Mouse (Mus musculus) frontal cortex, postnatal 10 days (tissue): ENCODE measurements around the gene Spata18.

ENCODE experiments used
- DNase-seq, 2 experiments: peaks; one replicate each; pipeline ENCODE4 v3.0.0; 2022; ENCODE audit warnings: low spot score in 2 of 2, mixed read lengths in 1 of 2

Gene Spata18

GRCm38 (mm10) chr5:73666695-73667094 is 15.5 kb downstream of the Spata18 start:
- DNase-seq, result no peak

GRCm38 (mm10) chr5:73667877-73668276 is 16.7 kb downstream of the Spata18 start:
- DNase-seq, result no peak

GRCm38 (mm10) chr5:73669386-73669785 is 18.2 kb downstream of the Spata18 start:
- DNase-seq, result no peak

GRCm38 (mm10) chr5:73675604-73676003 is 24.4 kb downstream of the Spata18 start:
- DNase-seq, result no peak

- peak in 1 of 2 experiments; percentile 10 for DNase-seq
Measured at GRCm38 (mm10) chr5:73676626-73677025, 25.4 kb downstream of the Spata18 start.

GRCm38 (mm10) chr5:73683221-73683620 is 32.0 kb downstream of the Spata18 start:
- no peak for DNase-seq

- no peak for DNase-seq
Measured at GRCm38 (mm10) chr5:73683706-73684409, 32.7 kb downstream of the Spata18 start.

- no peak for DNase-seq
Measured at GRCm38 (mm10) chr5:73686149-73686548, 35.0 kb downstream of the Spata18 start.

GRCm38 (mm10) chr5:73688576-73688975 is 37.4 kb downstream of the Spata18 start:
- DNase-seq, result no peak

- no peak for DNase-seq
Measured at GRCm38 (mm10) chr5:73690146-73690545, 39.0 kb downstream of the Spata18 start.

GRCm38 (mm10) chr5:73691723-73692520 is 40.7 kb downstream of the Spata18 start:
- no peak for DNase-seq

GRCm38 (mm10) chr5:73693778-73694177 is 42.6 kb downstream of the Spata18 start:
- no peak for DNase-seq

- DNase-seq, result no peak
Measured at GRCm38 (mm10) chr5:73694254-73695015, 43.3 kb downstream of the Spata18 start.

- DNase-seq, result no peak
Measured at GRCm38 (mm10) chr5:73697700-73698099, 46.5 kb downstream of the Spata18 start.

GRCm38 (mm10) chr5:73701063-73701890 is 50.1 kb downstream of the Spata18 start:
- no peak for DNase-seq

GRCm38 (mm10) chr5:73701946-73702710 is 50.9 kb downstream of the Spata18 start:
- DNase-seq, result no peak

- no peak for DNase-seq
Measured at GRCm38 (mm10) chr5:73703096-73703495, 51.9 kb downstream of the Spata18 start.

- DNase-seq, result no peak
Measured at GRCm38 (mm10) chr5:73704263-73704662, 53.1 kb downstream of the Spata18 start.

- no peak for DNase-seq
Measured at GRCm38 (mm10) chr5:73704757-73705156, 53.6 kb downstream of the Spata18 start.

GRCm38 (mm10) chr5:73705290-73705689 is 54.1 kb downstream of the Spata18 start:
- DNase-seq, result no peak

- DNase-seq, result no peak
Measured at GRCm38 (mm10) chr5:73712852-73713251, 61.7 kb downstream of the Spata18 start.
